Mouse (Mus musculus): ENCODE results near the gene Myo1a. TPM values are rescaled to one million over a fixed set of nuclear protein-coding genes. Genes with fewer than 3 reads are reported as not detected.
"Not testable (repeated sequence)": the region's sequence is repeated elsewhere in the genome, so short reads cannot be mapped to it uniquely, and the experiment has no call there.

The Myo1a gene
- polyA plus RNA-seq, 1 experiment from 2014 or later = 0.88 TPM

GRCm38 (mm10) chr10:127755246-127755645 lies 50.3 kb downstream of the Myo1a start:
- H3K27me3 ChIP-seq = no peaks in the 10 kb centered on the region
- H3K9me3 ChIP-seq = no peaks in the 10 kb centered on the region
- no peaks in the 10 kb centered on the region for H3K36me3 ChIP-seq
- no peak overlapping the region for H3K9ac ChIP-seq
- no peak overlapping the region for H3K27ac ChIP-seq (replicated peaks)
- no peak overlapping the region for H3K4me2 ChIP-seq
- 82% methylated on average over 3 of the region's 3 CpGs for WGBS
- no peak for ATAC-seq (ENCODE audit: low read depth)
- peaks cover 2% of the 10 kb centered on the region; the same call in 1 of the 2 replicates for H3K4me1 ChIP-seq (replicated peaks)
- H3K4me3 ChIP-seq = no peak overlapping the region

DNA sequence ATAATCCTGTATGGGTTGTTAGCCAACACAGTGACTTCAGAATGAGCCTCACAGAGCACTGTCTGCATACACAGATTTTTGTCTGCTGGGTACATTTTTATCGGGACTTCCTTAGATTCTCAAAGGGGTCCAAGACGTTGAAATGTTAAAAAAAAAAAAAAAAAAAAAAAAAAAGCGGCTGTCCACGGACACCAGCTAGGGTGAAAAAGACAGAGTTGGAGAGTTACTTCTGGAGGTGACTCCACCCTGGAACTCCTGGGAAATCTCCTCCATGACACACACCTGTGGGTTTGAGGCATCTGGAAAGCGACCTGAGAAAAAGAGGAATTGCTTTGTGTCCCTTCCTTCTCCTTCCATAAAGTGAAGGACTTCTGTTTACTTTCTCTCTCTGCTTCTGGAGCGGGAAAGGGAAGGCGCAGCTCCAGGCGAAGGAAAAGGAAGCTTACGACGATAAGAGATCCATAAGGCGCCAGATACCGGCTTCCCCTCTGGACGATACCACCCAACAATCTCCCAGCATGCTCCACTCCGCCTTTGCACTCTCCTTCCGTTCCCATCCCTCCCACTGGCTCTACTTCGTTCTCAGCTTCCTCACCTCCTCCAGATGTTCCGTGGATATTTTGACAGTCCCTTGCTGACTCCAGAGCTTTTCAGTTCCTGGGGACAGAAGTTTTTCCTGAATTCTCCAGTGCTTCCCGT lies 50.9 kb downstream of the Myo1a start:
- Histone ChIP-seq H3K27ac (replicated peaks) (no peak overlapping the region), H3K4me3 (no peak overlapping the region), H3K4me2 (peak overlapping the region; percentile 35), H3K9me3 (no peaks in the 10 kb centered on the region), H3K4me1 (replicated peaks) (no peaks in the 10 kb centered on the region), H3K36me3 (no peaks in the 10 kb centered on the region), H3K27me3 (no peaks in the 10 kb centered on the region), H3K9ac (no peak overlapping the region)
- no peak for ATAC-seq (ENCODE audit: low read depth)
- 46% methylated on average over 18 of the region's 18 CpGs for WGBS

DNA sequence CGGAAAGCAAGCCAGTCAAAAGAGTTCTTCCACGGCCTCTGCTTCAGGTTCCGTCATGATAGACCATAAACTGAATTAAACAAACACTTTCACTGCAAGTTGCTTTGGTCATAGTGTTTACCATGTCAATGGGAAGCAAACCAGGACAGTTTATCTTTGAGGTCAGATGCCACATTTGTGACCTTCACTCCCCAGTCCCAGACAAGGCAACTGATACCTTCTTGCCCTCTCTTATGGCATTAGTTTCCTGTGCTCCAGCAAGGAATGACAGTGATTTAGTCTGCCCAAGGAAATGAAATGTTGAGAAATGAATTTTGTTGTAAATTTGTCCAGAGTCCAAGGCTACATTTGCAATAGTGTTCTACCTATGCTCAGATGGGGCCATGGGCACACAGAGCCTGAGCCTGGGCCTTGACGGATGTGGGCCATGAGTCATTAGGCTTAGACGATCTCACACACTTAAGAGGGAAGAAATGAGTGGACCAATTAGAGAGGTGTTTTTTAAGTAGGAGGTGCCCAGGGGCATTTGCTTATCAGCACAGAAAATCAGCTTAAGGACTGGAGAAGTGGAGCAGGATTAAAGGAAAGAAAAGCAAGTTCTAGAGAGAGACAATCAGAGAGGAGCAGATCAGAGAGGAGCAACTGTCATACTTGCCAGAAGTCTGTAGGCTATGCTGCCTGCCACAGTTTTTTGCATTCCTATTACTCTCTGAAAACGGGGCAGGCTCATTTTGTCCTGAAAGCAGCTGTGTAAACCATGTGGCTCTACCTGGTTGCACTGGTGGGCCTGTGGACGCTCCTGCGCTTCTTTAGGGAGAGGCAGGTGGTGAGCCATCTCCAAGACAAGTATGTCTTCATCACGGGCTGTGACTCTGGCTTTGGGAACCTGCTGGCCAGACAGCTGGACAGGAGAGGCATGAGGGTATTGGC lies 54.5 kb downstream of the Myo1a start, which contains the start of the genes Rdh1 and Rdh16f1:
Gene Rdh1, plus strand, starts transcription at position 541 of the 930 bp plus-strand sequence.
Gene Rdh16f1, plus strand, starts transcription at position 607 of the 930 bp plus-strand sequence.
- no peak for ATAC-seq (ENCODE audit: low read depth)
- no peaks in the 10 kb centered on the region for H3K9me3 ChIP-seq
- no peak within 1 kb of the TSS for H3K4me2 ChIP-seq
- H3K4me3 ChIP-seq = no peak within 1 kb of the TSS
- H3K4me1 ChIP-seq (replicated peaks) = no peaks in the 10 kb centered on the region
- H3K36me3 ChIP-seq = no peaks in the 10 kb centered on the region
- H3K27ac ChIP-seq (replicated peaks) = no peak within 1 kb of the TSS
- WGBS = 83% methylated on average over 9 of the region's 9 CpGs
- H3K9ac ChIP-seq = no peak within 1 kb of the TSS
- H3K27me3 ChIP-seq = no peaks in the 10 kb centered on the region

GRCm38 (mm10) chr10:127762926-127763325 lies 58.0 kb downstream of the Myo1a start:
- not testable (repeated sequence) for H3K36me3 ChIP-seq; H3K4me1 ChIP-seq (replicated peaks); H3K9me3 ChIP-seq; H3K4me3 ChIP-seq; ATAC-seq (ENCODE audit: low read depth); H3K9ac ChIP-seq; H3K4me2 ChIP-seq; H3K27ac ChIP-seq (replicated peaks); H3K27me3 ChIP-seq
- WGBS = 91% methylated on average over 10 of the region's 10 CpGs

DNA sequence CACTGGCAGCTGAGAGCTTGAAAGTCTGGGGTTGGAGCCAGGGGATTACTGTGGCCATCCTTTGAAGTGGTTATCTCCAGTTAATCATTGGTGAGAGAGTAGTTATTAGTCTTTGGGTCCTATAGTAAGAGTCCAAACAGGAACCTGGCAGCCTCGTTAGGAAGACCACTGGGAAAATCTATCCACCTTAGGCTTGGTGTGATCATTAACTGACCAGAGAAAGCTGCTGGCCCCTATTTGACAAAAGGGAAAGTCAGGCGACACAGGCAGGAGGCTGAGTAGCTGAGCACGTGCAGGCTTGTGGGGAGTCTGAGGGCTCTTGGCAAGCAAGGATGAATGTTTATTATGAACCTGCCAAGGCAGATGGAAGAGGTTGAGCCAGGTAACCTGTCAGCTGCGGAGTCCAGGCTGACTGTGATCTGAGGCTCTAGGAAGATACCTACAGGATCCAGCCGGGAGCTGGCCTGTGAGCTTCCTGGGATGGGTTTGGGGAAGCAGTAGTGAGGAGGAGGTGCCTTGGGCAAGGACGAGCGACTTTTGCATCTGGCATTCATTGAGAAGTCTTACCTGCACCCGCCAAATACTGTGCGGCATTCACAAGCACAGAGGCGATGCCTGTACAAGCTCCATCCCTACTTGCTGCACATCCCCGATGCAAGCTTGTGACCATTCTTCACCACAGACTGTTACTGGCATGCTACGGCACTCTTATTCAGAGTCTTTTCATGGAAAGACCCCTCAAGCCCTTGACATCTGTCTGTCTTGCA lies 59.1 kb downstream of the Myo1a start:
- Histone ChIP-seq H3K4me3 (no peak overlapping the region), H3K27ac (replicated peaks) (no peak overlapping the region), H3K27me3 (no peaks in the 10 kb centered on the region), H3K4me2 (no peak overlapping the region), H3K36me3 (no peaks in the 10 kb centered on the region), H3K9ac (no peak overlapping the region), H3K4me1 (replicated peaks) (no peaks in the 10 kb centered on the region), H3K9me3 (no peaks in the 10 kb centered on the region)
- no peak for ATAC-seq (ENCODE audit: low read depth)
- WGBS = 71% methylated on average over 12 of the region's 12 CpGs

DNA sequence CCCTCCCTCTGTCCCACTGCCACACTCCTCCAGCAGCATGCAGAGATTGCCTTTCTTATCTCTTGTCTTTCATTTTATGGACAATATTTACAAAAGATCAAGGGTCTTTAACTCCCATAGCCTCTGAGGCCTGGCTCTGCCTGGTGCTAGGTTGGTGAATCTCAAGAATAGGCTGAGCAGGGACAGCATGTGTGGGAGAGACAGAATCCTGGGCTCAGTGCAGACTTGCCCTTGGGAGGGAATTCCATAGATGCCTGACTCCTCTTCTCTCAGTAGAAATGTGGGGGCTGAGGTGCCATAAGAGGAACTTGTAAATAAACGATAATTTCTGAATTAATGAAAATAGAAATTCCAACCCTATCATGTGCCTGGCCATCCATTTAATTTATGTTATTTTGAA lies 61.6 kb downstream of the Myo1a start:
- Histone ChIP-seq H3K27ac (replicated peaks) (no peak overlapping the region), H3K9ac (no peak overlapping the region), H3K9me3 (no peaks in the 10 kb centered on the region), H3K4me3 (no peak overlapping the region), H3K4me1 (replicated peaks) (no peaks in the 10 kb centered on the region), H3K4me2 (no peak overlapping the region), H3K27me3 (no peaks in the 10 kb centered on the region), H3K36me3 (no peaks in the 10 kb centered on the region)
- 96% methylated on average over 1 of the region's 1 CpGs for WGBS
- ATAC-seq (ENCODE audit: low read depth) = no peak

Other genes starting within 250 kb of the Myo1a start
- gene Stac3, start 203.5 kb upstream of the Myo1a start, polyA plus RNA-seq (2015; fragmentation: Nextera tagmentation; extraction: Ambion mirVana) = 2.4 and 3.2 TPM in 2 replicates
- 10.1 and 10.6 TPM in 2 replicates for gene Ndufa4l2, start 190.2 kb upstream of the Myo1a start, polyA plus RNA-seq (2015; fragmentation: Nextera tagmentation; extraction: Ambion mirVana)
- gene Shmt2, start 182.7 kb upstream of the Myo1a start, polyA plus RNA-seq (2015; fragmentation: Nextera tagmentation; extraction: Ambion mirVana) = 52.4 and 53.0 TPM in 2 replicates
- 128 and 133 TPM in 2 replicates for gene Nxph4, start 170.6 kb upstream of the Myo1a start, polyA plus RNA-seq (2015; fragmentation: Nextera tagmentation; extraction: Ambion mirVana)
- gene Lrp1, start 84.0 kb upstream of the Myo1a start, polyA plus RNA-seq (2015; fragmentation: Nextera tagmentation; extraction: Ambion mirVana) = 80.9 and 110 TPM in 2 replicates
- 5.9 and 6.0 TPM in 2 replicates for gene Stat6, start 62.2 kb upstream of the Myo1a start, polyA plus RNA-seq (2015; fragmentation: Nextera tagmentation; extraction: Ambion mirVana)
- 3.3 and 3.6 TPM in 2 replicates for gene Nemp1, start 38.3 kb upstream of the Myo1a start, polyA plus RNA-seq (2015; fragmentation: Nextera tagmentation; extraction: Ambion mirVana)
- gene Nab2, start 36.6 kb upstream of the Myo1a start, polyA plus RNA-seq (2015; fragmentation: Nextera tagmentation; extraction: Ambion mirVana) = 4.0 and 4.5 TPM in 2 replicates
- 0.31 and 1.9 TPM in 2 replicates for gene Tac2, start 19.3 kb downstream of the Myo1a start, polyA plus RNA-seq (2015; fragmentation: Nextera tagmentation; extraction: Ambion mirVana)
- gene Zbtb39, start 34.4 kb downstream of the Myo1a start, polyA plus RNA-seq (2015; fragmentation: Nextera tagmentation; extraction: Ambion mirVana) = 3.3 and 4.5 TPM in 2 replicates
- gene Gpr182, start 46.6 kb downstream of the Myo1a start, polyA plus RNA-seq (2015; fragmentation: Nextera tagmentation; extraction: Ambion mirVana) = 0.45 and 0.92 TPM in 2 replicates
- not detected in 2 replicates for gene Rdh1, start 54.6 kb downstream of the Myo1a start, polyA plus RNA-seq (2015; fragmentation: Nextera tagmentation; extraction: Ambion mirVana)
- gene Rdh16f1, start 54.6 kb downstream of the Myo1a start, polyA plus RNA-seq (2015; fragmentation: Nextera tagmentation; extraction: Ambion mirVana) = not detected in 2 replicates
- gene Rdh9, start 71.2 kb downstream of the Myo1a start, polyA plus RNA-seq (2015; fragmentation: Nextera tagmentation; extraction: Ambion mirVana) = 0.14 and 0.20 TPM in 2 replicates
- not detected in 2 replicates for gene Rdh16, start 96.0 kb downstream of the Myo1a start, polyA plus RNA-seq (2015; fragmentation: Nextera tagmentation; extraction: Ambion mirVana)
- gene Rdh19, start 144.8 kb downstream of the Myo1a start, polyA plus RNA-seq (2015; fragmentation: Nextera tagmentation; extraction: Ambion mirVana) = not detected in 2 replicates
- not detected in 2 replicates for gene Rdh16f2, start 161.3 kb downstream of the Myo1a start, polyA plus RNA-seq (2015; fragmentation: Nextera tagmentation; extraction: Ambion mirVana)
- not detected in 2 replicates for gene Rdh7, start 183.6 kb downstream of the Myo1a start, polyA plus RNA-seq (2015; fragmentation: Nextera tagmentation; extraction: Ambion mirVana)
- gene Sdr9c7, start 193.3 kb downstream of the Myo1a start, polyA plus RNA-seq (2015; fragmentation: Nextera tagmentation; extraction: Ambion mirVana) = not detected in 2 replicates